Mouse (Mus musculus): ENCODE results near the gene Efcab9. TPM values are rescaled to one million over a fixed set of nuclear protein-coding genes. Genes with fewer than 3 reads are reported as not detected.

Gene Efcab9
- total and polyA plus RNA-seq, 2 experiments from 2014 or later = not detected

DNA sequence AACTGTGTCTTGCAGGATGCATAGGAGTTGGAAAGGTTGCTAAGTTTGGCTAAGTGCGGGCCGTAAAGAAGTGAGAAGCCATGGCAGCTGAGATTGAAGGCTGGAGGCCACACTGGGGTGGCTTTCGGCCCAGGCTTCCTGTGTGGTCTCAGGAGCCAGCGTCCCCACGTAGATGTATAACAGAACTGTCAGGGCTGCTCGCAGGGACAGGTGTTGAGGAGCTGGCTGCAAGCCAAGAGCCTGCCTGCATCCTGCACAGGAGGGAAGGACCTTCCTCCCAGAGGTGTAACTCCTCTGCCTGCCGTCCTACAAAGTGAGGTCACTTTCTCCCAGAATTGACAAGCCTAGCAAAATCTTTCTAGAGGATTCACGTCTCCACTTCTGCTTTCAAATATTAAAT, 26.8 kb upstream of the Efcab9 start:
- Histone ChIP-seq H3K36me3 (ENCODE audit: insufficient read depth, low read length) (no peaks in the 10 kb centered on the region), H3K9ac (replicated peaks; ENCODE audit: low read length, poor library complexity, severe bottlenecking) (no peak overlapping the region), H3K27me3 (ENCODE audit: insufficient read depth, low read length) (no peaks in the 10 kb centered on the region), H3K4me1 (ENCODE audit: insufficient read depth, low read length) (no peaks in the 10 kb centered on the region), H3K27ac (ENCODE audit: low read depth, low read length) (no peak overlapping the region), H3K4me3 (ENCODE audit: low read depth, low read length) (no peak overlapping the region), H3K9me3 (ENCODE audit: low read length) (no peaks in the 10 kb centered on the region), H3K4me2 (ENCODE audit: low read depth, low read length, poor library complexity, severe bottlenecking) (no peak overlapping the region)
- DNase-seq (ENCODE audit: low spot score) (no peak), ATAC-seq (ENCODE audit: low FRiP score) (no peak)
- no peak for TF ChIP-seq CTCF (IDR thresholded peaks at IDR 0.05)
- WGBS = 60% methylated on average over 8 of the region's 8 CpGs

DNA sequence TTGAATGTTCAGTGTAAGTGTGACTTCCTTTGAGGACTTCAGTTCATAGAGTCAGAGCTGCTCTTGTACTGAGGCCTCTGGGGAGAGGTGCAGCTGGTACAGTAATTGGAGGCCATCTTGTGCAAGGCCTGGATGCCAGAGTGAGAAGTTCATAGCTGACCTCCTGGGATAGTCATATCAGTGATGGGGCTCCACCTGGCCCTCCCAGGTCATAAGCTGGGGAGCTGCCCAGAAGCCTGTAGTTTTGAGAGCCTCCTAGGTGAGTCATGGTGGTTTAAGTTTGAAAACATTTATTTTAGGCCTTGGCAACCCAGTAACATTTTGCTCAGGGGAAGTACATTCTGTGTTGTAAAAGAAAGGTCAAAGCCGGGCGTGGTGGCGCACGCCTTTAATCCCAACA, 26.1 kb upstream of the Efcab9 start:
- H3K27ac ChIP-seq (ENCODE audit: low read depth, low read length) = no peak overlapping the region
- no peak overlapping the region for H3K4me2 ChIP-seq (ENCODE audit: low read depth, low read length, poor library complexity, severe bottlenecking)
- no peak for DNase-seq (ENCODE audit: low spot score)
- H3K9me3 ChIP-seq (ENCODE audit: low read length) = no peaks in the 10 kb centered on the region
- H3K36me3 ChIP-seq (ENCODE audit: insufficient read depth, low read length) = no peaks in the 10 kb centered on the region
- no peak for TF ChIP-seq CTCF (IDR thresholded peaks at IDR 0.05)
- ATAC-seq (ENCODE audit: low FRiP score) = no peak
- H3K9ac ChIP-seq (replicated peaks; ENCODE audit: low read length, poor library complexity, severe bottlenecking) = no peak overlapping the region
- no peaks in the 10 kb centered on the region for H3K27me3 ChIP-seq (ENCODE audit: insufficient read depth, low read length)
- no peak overlapping the region for H3K4me3 ChIP-seq (ENCODE audit: low read depth, low read length)
- H3K4me1 ChIP-seq (ENCODE audit: insufficient read depth, low read length) = no peaks in the 10 kb centered on the region
- 99% methylated on average over 4 of the region's 4 CpGs for WGBS

- 75% methylated on average over 10 of the region's 10 CpGs for WGBS
- Histone ChIP-seq H3K36me3 (ENCODE audit: insufficient read depth, low read length) (no peaks in the 10 kb centered on the region), H3K4me1 (ENCODE audit: insufficient read depth, low read length) (no peaks in the 10 kb centered on the region), H3K4me3 (ENCODE audit: low read depth, low read length) (no peak overlapping the region), H3K4me2 (ENCODE audit: low read depth, low read length, poor library complexity, severe bottlenecking) (no peak overlapping the region), H3K27me3 (ENCODE audit: insufficient read depth, low read length) (no peaks in the 10 kb centered on the region), H3K9ac (replicated peaks; ENCODE audit: low read length, poor library complexity, severe bottlenecking) (no peak overlapping the region), H3K27ac (ENCODE audit: low read depth, low read length) (no peak overlapping the region), H3K9me3 (ENCODE audit: low read length) (no peaks in the 10 kb centered on the region)
- ATAC-seq (ENCODE audit: low FRiP score) (no peak), DNase-seq (ENCODE audit: low spot score) (peak; percentile 51)
- no peak for TF ChIP-seq CTCF (IDR thresholded peaks at IDR 0.05)
Observed at GRCm38 (mm10) chr11:32556333-32556990, 24.6 kb upstream of the Efcab9 start.

DNA sequence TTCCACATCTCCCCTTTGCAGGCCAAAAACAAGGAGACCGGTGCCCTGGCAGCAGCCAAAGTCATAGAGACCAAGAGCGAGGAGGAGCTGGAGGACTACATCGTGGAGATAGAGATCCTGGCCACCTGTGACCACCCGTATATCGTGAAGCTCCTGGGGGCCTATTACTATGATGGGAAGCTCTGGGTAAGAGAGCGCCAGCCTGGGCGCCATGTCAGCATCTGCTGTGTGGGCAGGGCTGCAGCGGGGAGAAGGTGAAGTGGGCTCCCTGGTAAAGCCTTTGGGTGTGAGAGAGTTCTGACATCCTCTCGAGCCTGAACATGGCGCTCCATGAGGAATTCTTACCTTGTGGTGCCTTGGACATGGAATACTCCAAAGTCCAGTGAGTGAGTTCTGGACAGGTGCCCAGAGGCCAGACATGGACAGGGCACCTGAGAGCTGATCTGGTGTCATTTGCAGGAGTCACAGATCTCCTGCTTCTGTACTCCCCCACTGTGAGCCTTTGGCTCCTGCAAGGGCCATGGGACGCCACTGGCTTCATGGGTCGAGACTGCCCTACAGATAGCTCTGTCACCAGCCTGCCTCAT, 23.3 kb upstream of the Efcab9 start:
- no peak overlapping the region for H3K27ac ChIP-seq (ENCODE audit: low read depth, low read length)
- H3K9me3 ChIP-seq (ENCODE audit: low read length) = no peaks in the 10 kb centered on the region
- DNase-seq (ENCODE audit: low spot score) (no peak), ATAC-seq (ENCODE audit: low FRiP score) (no peak)
- H3K36me3 ChIP-seq (ENCODE audit: insufficient read depth, low read length) = no peaks in the 10 kb centered on the region
- no peaks in the 10 kb centered on the region for H3K27me3 ChIP-seq (ENCODE audit: insufficient read depth, low read length)
- TF ChIP-seq CTCF (IDR thresholded peaks at IDR 0.05) = no peak
- H3K4me2 ChIP-seq (ENCODE audit: low read depth, low read length, poor library complexity, severe bottlenecking) = no peak overlapping the region
- no peak overlapping the region for H3K4me3 ChIP-seq (ENCODE audit: low read depth, low read length)
- no peak overlapping the region for H3K9ac ChIP-seq (replicated peaks; ENCODE audit: low read length, poor library complexity, severe bottlenecking)
- 95% methylated on average over 12 of the region's 12 CpGs for WGBS
- H3K4me1 ChIP-seq (ENCODE audit: insufficient read depth, low read length) = no peaks in the 10 kb centered on the region

DNA sequence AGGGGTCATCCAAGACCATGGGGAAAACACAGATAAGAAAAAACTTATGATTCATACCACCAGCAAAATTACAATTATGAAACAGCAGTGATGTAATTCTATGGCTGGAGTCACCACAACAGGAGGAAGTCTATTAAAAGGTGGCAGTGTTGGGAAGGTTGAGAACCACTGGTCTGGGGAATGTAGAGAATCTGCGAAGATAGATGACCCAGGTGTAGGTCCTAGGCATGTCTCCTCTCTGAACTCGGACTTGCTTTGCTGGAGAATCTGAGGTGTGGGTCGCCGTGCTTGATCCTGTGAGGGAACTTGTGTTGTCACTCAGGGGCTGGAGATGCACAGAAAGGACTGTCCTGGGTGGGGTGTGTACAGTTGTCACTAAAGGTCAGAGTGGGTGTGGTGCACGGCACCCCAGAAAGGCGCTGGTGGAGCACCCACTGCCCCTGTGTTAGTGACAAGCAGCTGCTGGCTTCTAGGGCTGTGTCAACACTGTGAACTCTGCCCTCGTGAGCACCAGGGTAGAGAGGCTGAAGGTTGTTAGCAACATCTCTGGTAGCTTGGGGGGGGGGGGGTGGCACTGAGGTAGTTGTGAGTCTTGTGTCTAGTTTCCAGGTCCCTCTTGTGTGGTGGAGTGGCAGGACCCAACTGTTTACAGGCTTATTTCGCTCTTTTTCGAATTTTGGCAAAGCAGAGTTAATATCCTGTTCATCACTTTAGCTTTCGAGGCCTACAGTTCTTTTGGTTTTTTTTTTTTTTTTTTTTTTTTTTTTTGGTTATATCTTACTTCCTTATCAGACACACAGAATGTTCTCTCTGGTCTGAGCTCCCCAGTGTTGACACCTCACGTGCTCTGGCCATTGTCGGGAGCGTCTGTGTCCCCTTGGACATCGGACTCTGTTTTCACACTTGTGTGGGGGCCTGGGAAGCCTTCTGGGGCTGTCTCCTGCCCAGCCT, 22.5 kb upstream of the Efcab9 start:
- 91% methylated on average over 14 of the region's 14 CpGs for WGBS
- Histone ChIP-seq H3K9me3 (ENCODE audit: low read length) (no peaks in the 10 kb centered on the region), H3K4me2 (ENCODE audit: low read depth, low read length, poor library complexity, severe bottlenecking) (no peak overlapping the region), H3K9ac (replicated peaks; ENCODE audit: low read length, poor library complexity, severe bottlenecking) (no peak overlapping the region), H3K27ac (ENCODE audit: low read depth, low read length) (no peak overlapping the region), H3K4me1 (ENCODE audit: insufficient read depth, low read length) (no peaks in the 10 kb centered on the region), H3K4me3 (ENCODE audit: low read depth, low read length) (no peak overlapping the region), H3K27me3 (ENCODE audit: insufficient read depth, low read length) (no peaks in the 10 kb centered on the region), H3K36me3 (ENCODE audit: insufficient read depth, low read length) (no peaks in the 10 kb centered on the region)
- no peak for TF ChIP-seq CTCF (IDR thresholded peaks at IDR 0.05)
- no peak for DNase-seq (ENCODE audit: low spot score)
- ATAC-seq (ENCODE audit: low FRiP score) = no peak

All from midbrain, postnatal 0 days (tissue).